Mouse (Mus musculus) spleen, adult 2 months (tissue): ENCODE measurements around the gene Babam2.

Experiments
- CTCF ChIP-seq: fragments of 200-500 bp; IDR thresholded peaks from 2 replicates; pipeline ENCODE4 v1.5.1; 2011; ENCODE audit warnings: mild to moderate bottlenecking, inconsistent platforms; ENCODE audit not compliant: insufficient read depth, insufficient read length, insufficient replicate concordance; ENCODE audit errors: extremely low read depth
- POLR2A ChIP-seq: fragments of 200-500 bp; IDR thresholded peaks from 2 replicates; pipeline ENCODE4 v1.6.1; 2011; ENCODE audit warnings: low read depth, low read length, inconsistent platforms

DNA sequence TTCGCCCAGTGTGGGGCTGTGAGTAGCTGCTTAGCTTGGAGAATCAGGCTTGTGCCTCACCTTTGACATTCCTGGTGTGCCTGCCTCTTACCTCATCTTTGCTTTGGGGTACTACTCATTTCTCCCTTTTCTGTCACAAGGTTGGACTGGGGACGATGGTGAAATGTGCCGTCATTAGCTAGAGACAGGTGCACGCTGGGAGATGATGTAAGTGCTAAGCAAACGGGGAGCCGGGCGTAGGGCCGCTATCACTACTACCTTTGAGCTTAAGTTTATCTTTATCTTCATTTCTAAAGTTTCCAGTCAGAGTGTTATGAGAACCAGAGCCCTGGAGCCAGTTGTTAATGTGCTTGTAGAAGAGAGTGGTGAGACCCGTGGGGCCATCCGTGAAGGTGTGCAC is 131.3 kb downstream of the Babam2 start:
- TF ChIP-seq POLR2A (no peak), CTCF (no peak)
